Mouse (Mus musculus) 3T3-L1 (cell line): ENCODE measurements around the gene Mef2b.

ENCODE experiments used
- DNase-seq: peaks from one replicate; pipeline ENCODE4 v3.0.0-alpha.2; 2015; ENCODE audit warnings: low read depth, low spot score

Gene Mef2b

DNA sequence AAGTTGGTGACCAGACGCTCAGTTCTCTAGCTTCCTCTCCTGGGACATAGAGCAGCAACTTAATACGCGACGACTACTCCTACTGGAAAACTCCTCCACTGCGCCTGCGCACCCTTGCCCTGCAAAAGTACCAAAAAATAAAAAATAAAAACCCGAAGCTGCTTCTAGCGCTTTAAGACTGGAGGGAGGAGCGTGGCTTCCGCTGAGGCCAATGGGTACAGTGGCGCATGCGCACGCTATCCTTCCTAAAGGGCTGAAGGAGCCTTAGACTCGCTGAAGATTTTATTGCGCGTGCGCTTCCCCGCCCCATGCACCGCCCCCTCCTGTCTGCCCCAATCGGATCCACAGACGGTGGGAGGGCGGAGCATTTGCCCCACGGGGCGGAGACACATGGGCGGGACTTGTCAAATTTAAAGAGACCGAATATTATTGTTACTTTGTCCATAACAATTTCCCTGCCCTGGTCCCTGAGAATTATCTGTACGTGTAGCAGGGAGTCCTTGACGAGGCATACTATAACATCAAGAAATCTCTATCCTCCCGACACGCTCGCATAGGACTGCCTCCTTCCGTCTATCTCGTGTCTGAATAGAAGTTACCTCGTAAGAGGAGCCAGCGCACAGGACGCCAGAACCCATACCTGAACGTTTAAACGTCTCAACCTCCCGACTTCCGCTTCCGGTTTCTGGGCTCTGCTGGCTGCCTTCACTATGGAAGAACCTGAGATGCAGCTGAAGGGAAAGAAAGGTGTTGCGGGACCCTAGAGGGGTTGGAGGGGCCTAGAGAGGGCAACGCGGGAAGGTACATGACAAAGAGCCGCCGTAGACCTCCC lies at the start of gene Mef2b, which contains the start of the genes Rfxank and Borcs8:
Mef2b (plus strand) TSS at position 686 of the 832 bp plus-strand sequence.
Rfxank (minus strand) TSS at position 129 of the 832 bp plus-strand sequence.
Borcs8 (plus strand) TSS at position 474 of the 832 bp plus-strand sequence.
- peak; percentile 100 for DNase-seq

DNA sequence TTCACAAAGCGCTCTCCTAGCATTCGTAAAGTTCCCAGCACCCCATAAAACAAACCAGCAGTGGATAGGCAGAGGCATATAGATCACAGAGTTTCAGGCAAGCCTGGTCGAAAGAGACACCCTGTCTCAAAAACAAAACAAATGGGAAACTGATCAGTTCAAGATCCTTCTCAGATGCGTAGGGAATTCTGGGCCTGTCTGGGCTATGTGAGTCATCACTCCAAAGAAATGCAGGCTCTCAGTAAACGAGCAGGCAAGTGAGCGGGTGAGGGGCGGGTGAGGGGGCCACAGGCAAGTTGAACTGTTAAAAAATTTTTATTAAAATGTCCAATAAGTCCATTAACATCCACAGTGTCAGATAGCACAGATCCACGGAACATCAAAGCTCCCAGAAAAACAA lies 46.7 kb upstream of the Mef2b start:
- DNase-seq, result peak; percentile 54

DNA sequence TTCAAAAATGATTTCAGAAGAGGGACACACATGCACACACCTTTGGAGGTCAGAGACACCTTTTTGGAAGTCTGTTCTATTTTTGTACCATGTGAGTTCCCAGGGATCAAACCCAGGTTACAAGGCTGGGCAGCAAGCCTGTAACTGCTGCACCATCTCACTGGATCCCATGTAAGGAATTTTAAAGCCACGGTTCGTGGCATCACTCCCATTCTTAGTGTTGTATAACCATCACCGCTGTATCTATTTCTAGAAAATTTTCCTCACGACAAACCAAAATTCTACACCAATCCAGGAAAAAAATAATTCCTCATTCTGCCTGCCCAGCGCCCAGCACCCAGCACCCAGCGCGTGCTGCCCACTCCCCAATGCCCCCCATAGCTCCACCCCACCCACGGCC lies 40.2 kb upstream of the Mef2b start:
- no peak for DNase-seq

DNA sequence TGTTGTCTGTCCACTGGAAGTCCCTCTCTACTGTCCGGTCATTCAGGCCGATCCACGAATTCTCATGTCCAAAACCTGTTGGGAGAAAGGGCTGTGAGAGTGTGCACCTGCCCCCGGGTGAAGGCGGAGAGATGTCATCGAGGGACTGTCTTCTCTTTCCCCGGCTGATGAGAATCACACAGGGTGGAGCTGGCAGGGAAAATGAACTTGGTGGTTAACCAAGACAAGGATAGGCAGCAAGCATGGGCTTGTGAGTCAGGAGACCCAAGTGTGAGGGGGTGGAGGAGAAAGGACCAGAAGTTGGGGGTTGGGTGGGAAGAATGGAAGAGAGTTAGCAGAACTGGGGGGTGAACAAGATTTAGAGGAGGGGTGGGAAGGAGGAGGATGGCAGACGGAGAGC lies 39.3 kb upstream of the Mef2b start:
- DNase-seq, result no peak

DNA sequence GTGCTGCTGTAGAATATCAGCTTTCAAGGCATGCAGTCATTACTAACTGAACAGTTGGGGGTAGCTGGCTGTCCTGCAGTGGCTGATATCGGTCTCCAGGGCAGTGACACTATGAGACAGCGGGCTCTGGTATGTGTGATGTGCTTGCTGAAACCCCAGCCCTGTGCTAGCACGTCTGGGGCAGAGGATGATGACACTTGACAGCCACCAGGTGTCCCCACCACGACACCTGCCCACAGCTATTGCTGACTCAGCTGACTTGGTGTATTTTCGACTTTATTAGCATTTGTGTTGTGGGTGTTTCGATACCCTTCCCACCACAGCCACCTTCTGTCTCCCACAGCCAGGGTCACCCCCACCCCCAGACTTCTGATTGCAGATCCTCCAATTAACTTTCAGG lies 35.0 kb upstream of the Mef2b start:
- peak; percentile 58 for DNase-seq

DNA sequence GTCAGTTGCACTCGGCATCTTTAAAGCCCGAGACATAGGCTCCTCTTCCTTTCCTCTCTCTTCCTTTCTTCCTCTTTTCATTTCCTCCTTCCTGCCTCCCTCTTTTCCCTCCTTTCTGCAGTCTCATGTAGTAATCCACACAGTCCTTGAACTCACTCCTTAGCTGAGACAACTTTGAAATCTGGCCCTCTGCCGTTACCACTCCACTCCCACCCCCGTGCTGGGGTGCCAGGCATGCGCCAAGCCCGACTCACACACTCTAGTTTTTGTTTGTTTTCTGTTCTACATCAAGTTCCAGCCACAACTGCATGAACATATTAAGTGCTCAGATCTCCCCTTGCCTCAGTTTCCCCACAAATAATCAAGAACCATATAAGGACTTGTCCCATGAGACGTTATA lies 34.6 kb upstream of the Mef2b start:
- DNase-seq, result no peak

DNA sequence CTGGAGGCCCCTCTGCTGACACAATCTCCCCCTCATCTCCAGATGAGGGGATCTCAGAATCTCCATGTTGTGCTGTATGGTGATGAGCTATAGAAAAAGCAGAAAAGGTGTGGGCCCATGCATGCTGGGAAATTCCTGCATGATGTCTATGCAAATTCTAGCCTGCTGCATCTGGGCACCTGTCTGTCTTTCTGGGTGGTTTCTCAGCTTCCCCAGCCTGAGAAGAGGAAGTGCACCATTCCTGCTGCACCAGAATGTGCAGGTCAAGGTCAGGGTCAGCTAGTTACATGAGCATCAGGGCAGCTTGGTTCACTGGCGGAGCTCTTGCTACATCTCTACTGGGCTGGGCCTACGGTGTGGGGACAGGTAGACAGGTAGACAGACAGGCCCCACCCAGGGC lies 29.1 kb upstream of the Mef2b start:
- DNase-seq, result no peak

DNA sequence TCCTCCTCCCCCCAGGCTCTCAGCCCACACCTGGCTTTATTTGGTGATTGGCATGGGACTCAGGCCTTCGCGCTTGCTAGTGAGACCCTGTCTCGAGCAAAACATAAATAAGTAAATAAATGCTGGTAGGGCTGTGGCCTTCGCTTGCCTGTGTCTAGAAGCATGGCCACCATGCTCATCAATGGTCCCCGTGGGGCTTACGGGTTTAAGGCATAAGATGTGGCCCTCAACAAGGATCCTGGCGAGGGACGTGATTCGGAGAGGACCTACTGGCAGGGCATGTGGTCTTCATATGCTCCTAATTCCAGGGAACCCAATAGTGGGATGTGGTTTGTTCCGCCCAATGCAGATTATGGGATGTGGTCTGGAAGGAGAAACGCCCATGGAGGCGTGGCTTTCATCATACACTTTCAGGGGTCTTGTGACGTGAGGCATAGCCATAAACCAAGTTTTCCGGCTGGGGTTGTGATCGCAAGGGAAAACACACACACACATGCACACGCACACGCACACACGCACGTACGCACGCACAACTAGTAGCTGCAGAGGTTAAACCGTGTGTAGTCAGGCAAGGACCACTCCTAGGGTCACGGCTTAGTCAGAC lies 28.2 kb upstream of the Mef2b start:
- DNase-seq, result no peak

DNA sequence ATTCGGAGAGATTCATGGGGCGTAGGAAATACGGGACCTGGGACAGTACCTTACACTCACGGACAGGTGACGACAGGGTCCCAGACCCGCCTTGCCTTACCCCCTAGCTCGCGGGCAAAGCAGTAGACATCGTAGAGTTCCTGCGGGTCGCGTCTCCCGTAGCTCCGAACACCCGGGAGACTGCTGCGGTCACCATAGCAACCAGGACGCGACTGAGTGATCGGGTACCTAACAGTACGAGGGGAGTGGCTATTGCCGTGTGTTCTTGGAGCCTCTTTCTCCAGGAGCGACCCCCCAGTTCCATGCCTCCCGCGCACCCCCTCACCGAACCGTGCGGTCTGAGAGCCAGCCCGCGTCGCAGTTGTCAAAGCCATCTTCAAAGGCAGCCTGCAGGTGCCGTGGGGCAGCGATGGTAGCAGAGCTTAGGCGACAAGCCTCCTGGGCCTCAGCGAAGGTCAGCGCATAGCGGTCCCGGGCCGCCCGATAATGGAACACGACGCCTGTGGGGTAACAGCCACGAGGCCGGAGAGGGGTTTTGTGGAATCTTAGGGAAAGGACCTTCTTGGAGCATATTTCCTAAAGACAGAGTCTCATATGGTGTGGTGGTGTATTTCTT lies 27.0 kb upstream of the Mef2b start:
- no peak for DNase-seq

DNA sequence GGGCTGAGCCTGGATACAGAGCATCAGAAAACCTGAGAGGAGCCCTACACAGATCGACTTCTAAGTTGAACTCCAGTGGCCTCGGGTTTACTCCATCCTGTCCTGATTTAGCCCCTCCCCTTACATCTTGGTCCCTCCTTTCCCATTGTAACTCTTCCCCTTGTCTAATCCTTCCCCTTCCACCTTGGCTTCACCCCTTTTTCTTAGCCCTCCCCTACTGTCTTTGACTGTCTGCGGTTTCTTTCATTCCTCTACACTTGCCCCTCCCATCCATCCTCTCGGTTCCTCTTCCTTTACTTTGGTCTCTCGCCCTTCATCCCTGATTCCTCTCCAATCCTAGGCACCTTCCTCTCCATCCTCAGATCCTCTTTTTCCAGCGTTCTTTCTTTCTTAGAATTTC lies 25.0 kb upstream of the Mef2b start:
- no peak for DNase-seq

DNA sequence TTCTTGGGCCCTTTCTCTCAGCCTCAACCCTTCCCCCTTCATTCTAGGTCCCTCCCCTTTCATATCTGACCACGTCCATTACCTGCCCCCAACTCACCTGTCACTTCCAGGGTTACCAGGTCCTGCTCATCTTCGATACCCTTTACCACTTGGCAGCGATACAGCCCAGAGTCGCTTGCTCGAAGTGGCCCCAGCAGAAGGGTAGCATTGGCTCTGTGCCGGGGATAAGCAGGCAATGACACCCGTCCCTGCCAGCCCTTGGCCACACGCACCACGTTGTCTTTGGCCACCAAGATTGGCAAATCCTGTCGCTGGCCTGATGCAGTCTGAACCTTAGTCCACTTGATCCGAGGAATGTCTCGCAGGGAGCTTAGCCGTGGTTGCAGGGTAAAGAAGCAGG lies 24.6 kb upstream of the Mef2b start:
- no peak for DNase-seq

DNA sequence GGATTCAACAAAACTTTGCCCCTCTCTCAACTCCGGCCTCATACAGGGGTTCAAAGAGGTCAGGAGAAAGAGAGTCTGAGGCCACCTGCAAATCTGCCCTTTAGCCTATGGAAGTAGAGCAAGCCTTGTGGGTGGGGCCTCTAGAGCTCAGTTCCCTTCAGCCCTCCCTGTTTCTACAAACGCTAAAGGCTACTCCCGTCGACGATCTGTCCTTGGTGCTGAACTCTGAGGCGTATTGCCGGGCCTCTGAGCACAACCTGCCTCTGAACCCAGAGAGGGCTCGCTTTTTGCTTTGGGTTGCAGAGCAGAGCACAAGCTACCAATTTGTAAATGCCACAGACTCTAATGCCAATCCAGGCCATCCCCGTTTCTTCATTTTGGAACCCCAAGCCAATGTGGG lies 21.9 kb upstream of the Mef2b start:
- DNase-seq, result peak; percentile 72

DNA sequence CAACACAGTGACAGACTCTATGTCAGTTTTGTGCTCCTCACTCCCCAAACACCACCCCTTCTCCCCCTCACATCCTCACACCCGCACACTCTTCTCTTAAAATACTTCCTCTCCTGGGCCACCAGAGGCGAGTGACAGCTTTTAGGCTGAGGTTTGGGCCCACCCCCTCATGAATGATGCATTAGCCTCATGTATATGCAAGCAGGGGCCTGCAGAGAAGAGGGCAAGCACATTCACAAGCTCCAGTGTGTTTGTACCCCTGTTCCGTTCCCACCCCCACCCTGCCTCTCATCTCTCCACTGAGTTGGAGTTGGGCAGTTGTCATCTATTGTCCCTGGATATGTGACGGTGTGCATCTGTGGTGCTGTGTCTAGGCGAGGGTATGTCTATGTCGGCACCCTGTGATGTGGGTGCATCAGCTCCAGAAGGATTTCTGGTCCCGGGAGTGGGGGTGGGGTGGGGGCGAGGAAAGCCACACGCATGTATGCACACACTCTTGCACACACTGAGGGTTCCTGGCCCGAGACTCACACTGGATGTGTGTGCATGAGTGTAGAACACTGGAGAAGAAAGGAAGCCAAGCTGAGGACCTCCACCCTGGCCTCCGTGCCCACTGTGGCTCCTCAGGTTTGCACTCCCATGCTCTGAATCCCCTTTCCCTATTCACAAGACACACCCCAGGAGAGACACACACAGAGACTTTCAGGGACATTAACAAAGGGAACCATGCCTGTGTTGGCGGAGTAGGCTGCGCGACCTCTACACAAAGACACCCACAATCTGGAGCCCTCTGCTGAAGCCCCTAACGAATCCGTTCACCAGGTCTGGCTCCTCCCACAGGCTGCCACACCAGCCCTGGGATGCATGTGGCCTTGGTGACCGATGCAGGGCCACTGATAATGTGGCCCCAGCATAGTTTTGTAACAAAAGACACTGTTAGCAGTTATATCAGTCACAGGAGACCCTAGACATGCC lies 20.5 kb upstream of the Mef2b start:
- DNase-seq, result no peak

DNA sequence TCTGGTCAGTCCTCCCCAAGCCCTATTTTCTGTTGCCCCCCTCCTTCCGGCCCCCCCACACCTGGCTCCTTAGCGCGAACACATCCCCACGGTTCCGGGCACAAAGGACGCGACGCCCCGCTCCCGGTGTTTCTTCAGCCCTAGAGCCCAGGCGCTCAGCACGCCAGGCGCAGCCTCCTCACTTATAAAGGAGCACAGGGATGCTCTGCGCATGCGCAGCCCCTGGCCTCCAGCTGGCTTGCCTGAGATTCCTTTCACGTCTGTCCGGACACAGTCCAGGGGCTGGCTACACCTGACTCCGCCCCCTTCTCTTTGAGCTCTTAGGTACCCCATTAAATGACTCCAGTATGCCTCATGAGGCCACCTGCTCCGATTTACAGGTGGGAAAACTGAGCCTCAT lies 18.8 kb upstream of the Mef2b start, which contains the start of gene Ncan:
Ncan (minus strand) TSS at position 207 of the 400 bp plus-strand sequence.
- no peak for DNase-seq

DNA sequence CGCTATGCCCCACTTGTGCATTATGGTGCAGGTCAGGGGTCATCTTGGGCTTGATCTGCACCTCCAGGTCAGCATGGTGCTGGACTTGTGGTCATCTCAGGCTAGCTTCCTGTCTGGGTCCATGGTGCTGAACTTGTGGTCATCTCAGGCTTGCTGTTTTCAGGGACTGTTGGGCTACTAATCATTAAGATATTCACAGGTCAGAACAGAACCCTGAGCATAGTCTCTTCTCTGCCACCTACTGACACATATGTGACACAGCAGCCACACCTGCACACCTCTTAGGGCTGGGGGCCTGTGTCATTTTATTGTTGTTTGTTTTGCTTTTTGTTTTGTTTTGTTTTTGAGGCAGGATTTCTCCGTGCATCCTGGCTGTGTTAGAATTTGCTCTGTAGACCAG lies 16.6 kb upstream of the Mef2b start:
- DNase-seq, result peak; percentile 63

DNA sequence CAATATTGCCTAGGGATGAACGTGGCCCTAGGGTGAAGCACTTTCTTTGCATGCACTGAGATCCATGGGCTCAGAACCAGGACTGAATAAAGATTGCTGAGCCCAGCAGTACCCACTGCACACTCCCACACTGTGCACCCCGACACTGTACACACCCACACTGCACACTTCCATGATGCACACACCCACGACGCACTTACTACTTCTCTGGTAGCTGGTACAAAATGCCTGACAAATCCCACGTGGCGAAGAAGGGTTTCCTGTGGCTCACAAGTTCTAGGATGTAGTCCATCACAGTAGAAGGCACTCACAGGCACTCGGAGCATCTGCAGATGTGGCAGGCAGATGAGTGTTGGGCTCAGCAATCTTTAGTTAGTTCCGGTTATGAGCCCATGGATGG lies 14.5 kb upstream of the Mef2b start:
- DNase-seq, result no peak

DNA sequence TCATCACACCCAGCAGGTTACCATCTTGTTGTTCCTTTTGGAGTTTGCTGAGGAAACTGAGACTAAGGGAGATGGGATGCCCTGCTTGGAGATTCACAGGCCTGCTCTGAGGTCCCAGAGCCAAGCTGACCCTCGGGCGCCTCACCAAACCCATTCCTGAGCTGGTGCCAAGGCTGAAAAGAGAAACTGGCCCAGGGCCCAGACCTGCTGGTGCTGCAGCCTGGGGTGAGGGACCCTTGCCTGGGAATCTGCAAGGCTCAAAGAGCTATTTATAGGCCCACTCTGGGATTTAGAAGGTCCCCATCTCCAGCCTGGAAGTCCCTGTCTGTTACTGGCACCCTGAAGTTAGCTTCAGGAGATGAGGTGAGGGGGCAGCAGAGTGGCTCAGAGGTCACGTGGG lies 11.1 kb upstream of the Mef2b start:
- DNase-seq, result peak; percentile 50

DNA sequence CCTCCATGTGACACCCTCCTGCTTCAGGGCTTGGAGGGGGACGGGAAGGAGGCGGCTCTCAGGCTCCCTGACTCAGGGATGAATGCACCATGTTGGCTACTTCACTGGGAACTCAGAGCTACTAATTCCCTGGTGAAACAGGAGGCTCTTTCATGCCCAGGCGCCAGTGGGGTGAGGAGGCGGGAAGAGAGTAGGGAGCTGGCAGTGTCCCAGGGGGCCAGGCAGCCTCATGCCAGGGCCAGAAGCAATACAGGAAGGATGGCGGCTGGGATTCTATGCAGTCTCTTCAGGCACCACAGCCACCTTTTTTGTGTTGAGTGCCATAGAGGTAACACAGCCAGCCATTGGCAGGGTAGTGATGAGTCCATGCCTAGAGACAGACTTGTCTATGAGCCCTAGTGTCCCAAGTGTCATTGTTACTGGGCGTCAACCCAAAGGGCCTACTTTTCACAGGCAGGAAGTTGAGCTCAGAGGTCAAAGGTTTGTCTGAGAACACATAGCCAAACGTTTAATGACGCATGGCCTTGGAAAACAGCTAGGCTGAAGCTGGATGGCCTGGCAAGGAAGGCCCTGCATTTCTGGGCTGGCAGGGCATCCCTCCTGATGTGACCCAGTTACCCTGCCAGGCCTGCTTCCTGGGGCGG lies 10.1 kb upstream of the Mef2b start:
- peak; percentile 64 for DNase-seq

DNA sequence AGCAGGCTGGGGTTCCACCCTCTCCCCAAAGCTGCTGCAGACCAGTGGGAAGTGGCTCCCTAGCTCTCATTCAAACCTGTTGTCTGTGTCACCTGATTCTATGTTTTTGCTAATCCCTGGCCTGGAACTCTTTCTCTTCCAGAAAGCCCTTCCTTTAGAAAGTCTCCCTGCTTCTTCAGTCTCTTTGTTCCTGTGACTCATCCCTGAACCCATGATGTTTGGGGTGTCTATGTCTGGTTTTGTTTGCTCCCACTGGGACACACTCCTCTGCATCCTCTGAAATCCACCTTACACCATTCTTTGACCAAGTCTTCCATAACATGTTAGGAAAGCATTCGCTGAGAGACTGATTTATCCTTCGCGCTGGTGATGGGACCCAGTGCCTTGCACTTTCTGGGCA lies 9.4 kb upstream of the Mef2b start:
- peak; percentile 58 for DNase-seq

DNA sequence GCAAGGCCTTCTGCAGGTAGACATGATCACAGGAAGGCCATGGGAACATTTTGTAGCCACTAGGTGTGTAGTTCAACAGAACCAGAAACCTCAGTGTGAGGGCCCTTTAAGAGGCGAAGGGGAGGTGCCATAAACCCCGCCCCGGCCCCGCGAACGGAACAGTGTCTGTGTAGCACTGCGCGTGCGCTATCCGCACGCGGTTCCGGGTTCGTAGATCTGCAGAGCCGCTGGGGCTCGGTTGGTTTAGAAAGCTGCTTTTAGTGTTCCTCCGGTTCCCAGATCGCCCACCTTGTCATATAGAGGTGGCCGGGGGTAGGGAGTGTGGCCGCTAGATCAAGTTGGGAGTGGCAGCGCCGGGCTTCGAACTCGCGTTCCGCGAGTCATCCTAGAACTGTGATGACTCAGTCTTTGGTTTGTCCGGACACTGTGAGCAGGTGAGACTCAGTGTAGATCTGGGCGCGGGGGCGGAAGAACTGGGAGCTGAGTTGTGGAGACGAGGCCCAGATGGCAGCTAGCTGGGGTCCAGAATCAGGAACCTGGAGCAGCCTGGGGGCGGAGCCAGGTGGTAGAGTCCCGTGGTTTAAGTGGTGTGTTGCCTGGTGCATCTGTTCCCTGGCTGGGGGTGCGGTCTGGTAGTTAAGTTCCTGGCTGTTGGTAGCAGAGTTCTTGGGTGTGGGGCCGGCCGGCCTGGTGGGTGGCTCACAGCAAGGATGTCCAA lies 8.2 kb upstream of the Mef2b start, which contains the start of gene Nr2c2ap:
Nr2c2ap (plus strand) TSS at position 168 of the 718 bp plus-strand sequence.
- peak; percentile 95 for DNase-seq
